Mouse (Mus musculus) 416B (cell line): ENCODE measurements at regions not wholly inside any gene's neighbourhood (a gene's known extent, or its start where the extent isn't known, plus 50 kb on each side); places are given as distances from the start of the nearest gene placed in this dataset.
"Not testable (repeated sequence)": the region's sequence is repeated elsewhere in the genome, so short reads cannot be mapped to it uniquely, and the experiment has no call there.

ENCODE experiments used
- DNase-seq: peaks from one replicate; pipeline ENCODE4 v3.0.0; 2011; ENCODE audit warnings: low read depth

DNA sequence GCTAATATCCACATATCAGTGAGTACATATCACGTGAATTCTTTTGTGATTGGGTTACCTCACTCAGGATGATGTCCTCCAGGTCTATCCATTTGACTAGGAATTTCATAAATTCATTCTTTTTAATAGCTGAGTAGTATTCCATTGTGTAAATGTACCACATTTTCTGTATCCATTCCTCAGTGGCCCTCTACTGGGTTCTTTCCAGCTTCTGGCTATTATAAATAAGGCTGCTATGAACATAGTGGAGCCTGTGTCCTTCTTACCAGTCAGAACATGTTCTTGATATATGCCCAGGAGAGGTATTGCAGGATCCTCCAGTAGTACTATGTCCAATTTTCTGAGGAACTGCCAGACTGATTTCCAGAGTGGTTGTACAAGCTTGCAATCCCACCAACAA, 884.0 kb upstream of the Lrrc4c start:
- DNase-seq = not testable (repeated sequence)

GRCm38 (mm10) chr2:95440957-95441356, 877.0 kb upstream of the Lrrc4c start:
- DNase-seq = no peak

DNA sequence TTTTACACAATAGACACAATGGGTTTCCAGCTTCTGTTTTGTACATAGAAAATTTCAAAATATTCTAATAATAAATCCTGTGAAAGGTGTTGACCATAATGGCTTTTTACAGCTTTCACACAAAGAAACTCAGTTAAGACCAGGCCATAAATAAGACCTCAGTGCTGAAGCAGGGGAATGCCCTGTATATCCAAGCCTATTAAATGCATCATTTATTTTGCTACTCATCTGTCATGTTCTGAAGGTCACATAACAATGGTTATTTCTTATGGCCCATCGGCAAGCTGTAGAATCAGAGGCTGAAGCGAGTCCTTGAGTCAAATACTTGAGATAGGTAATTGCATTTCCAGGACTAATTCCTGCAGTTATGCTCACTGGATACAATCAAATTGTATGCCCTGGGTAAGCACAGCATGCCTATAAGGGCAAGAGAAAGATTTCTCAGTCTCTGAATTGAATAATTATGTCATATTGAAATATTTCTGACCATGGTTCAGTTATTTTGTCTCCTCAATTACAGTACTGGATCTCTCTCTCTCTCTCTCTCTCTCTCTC, 874.6 kb upstream of the Lrrc4c start:
- no peak for DNase-seq

DNA sequence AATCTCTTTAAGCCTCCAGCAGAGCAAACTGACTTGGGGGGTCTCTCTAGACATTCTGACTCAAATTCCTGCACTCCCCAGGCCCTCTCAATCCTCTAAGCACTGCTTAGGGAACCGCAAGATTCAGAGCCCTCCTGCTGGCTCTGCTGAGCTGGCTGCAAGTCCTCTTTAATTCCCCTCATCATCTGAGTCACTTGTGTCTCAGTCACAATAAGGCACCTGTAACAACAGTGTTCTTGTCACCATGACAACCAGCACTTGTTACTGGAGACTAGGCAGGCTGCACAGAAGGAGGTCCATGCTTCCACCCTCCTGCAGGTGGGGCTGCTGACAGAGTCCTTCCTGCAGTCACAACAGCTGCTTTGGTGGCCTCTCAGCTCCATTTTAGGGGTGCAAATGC, 869.1 kb upstream of the Lrrc4c start:
- no peak for DNase-seq

DNA sequence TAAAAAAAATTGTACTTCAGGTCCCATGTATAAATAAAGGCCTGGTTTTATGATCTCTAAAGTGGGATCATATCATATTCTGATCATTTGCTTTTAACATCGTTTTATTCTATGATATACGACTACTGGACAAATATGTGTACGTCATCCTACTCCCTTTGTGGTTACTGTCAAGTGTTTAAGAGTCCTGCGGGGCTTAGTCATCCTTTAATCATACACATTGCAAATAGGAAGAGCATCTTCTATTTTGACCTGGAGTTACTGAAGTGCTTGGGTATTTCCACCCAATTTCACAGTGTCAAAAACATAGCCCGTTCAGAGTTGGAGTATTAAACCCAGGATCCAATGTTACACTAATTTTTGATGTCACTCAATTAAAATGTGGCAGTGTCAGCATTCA, 838.1 kb upstream of the Lrrc4c start:
- DNase-seq = no peak

DNA sequence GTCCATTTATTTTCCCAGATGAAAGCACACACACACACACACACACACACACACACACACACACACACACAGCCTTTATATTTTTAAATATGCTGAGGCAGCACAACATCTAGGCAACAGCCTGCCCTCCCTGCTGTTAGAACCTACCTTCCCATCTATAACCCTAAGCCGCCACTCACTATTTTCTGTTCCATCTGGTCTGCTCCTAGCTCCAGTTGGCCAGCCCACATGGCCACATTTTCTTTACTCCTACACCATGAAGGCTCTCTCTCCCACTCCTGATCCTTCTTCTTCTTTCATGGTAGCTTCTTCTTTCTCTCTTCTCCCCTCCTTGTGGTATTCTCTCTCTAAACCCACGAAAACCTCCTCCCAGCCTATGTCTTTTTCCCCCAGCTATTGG, 834.6 kb upstream of the Lrrc4c start:
- no peak for DNase-seq

- peak; percentile 2 for DNase-seq
Observed at GRCm38 (mm10) chr2:95487580-95488135, 830.3 kb upstream of the Lrrc4c start.

- DNase-seq = no peak
Observed at GRCm38 (mm10) chr2:95494026-95494697, 823.8 kb upstream of the Lrrc4c start.

GRCm38 (mm10) chr2:95494698-95495088, 823.3 kb upstream of the Lrrc4c start:
- DNase-seq = peak; percentile 63

- no peak for DNase-seq
Observed at GRCm38 (mm10) chr2:95511286-95511685, 806.7 kb upstream of the Lrrc4c start.

DNA sequence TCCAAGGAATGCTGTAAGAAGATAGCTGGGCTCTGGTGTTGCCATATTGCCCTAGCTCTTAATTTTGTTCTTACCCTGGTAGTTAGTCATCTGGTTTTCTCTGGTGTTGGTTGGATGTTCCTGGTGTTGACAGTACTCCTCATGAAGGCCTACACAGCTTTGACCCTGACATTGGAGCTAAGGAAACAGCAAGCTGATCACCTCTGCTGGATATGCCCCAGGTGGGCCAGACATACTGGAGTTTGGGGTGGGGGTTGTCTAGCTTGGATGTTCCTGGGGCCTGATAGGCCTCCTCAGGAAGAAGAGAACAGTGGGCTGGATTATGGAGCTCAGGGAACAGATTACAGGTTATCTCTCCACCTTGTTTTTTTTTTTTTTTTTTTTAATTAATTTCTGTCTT, 796.3 kb upstream of the Lrrc4c start:
- no peak for DNase-seq

DNA sequence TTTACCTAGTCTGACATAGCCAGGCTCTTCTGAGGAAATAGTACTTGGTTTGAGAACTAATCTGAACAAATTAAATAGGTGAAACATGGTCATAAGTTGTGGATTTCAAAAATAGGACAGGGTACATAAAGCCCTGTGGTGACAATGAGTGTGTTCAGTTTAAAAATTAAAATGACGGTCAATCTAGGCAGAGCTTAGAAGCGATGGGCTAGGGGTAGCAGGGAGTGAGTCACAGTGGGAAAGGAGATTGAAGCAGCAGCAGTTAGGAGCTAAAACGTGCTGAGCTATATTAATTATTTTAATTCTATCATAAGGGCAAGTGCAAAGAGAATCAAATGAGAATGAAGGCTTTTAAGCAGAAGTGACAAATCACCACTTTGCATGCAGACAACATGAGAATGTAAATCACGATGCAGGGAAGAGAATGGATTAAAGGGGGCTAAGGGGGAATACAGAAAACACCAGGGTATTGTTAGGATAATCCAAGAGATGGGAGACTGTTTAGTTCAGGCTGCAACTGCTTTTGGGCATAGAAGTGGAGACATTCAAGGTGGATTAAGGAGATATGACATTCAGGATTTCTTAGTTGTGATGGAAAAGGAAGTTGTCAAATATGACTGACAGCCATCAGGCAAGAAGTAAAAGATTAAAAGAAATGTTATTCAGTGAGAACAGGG, 793.2 kb upstream of the Lrrc4c start:
- no peak for DNase-seq

DNA sequence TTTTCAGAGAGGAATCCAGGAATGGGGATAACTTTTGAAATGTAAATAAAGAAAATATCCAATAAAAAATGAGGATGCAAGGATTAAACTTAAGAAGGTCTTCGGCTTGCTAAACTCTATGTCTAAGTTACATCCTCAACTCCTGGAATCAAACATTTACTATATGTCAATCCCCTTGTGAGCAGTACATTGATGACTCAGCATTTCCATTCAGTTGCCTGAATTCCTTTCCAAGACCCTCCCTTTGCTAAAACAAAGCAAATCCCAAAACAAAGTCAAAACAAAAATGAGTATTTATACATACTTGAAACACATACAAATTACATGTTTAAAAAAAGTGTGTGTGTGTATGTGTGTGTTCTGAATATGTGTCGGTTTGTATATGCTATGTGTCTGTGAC, 753.9 kb upstream of the Lrrc4c start:
- DNase-seq = no peak

- no peak for DNase-seq
Observed at GRCm38 (mm10) chr2:95575882-95576281, 742.1 kb upstream of the Lrrc4c start.

DNA sequence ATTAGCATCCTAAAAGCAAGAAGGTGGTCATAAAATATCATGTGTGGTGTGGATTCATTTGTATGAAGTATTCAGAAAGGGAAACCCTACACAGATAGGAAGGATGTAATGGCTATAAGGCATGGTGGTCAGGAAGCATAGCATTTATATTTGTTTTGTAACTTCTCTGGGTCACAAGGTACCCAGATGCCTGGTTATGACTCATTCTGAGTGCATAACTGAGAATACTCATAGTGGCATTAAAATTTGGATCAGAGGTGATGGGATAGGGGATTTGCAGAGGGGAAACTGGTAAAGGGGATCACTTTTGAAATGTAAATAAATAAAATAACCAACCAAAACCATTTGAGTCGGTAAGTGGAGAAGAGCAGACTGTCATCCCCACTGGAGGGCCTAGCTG, 738.8 kb upstream of the Lrrc4c start:
- DNase-seq = no peak

DNA sequence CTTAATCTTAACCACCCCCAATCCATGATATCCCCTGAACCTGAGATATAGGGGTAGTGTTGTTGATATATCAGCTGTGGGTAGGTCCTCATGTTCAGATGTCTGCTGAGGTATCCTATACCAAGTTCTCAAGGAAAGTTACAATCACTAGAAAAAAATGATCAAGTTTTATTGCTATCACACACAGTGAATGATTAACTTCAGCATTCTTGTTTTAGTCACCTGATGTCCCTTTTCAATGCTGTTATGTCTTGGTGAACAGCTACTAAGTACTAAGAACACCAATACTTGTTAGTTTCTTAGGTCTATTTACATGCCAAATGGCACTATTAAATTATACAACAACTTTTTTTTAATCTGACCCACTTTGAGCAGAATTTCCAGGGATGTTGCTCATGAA, 732.0 kb upstream of the Lrrc4c start:
- no peak for DNase-seq

DNA sequence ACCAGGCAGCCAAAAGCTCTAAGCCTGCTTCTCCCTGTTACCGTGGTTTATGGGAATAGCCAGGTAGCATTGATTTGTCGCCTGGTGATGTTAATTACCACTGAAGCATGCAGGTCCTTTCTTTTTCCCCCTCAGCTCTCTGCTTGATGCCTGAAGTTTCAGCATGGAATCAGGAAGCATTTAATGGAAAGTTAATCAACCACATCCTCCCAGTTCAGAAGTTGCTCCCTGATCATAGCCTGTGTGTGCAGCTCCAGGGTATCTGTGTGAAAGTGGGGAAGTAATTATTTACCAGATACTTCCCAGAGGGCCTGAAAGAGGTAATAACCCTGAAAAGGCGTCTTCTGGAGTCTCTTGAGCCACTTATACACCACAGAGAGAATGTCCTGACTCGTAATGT, 730.9 kb upstream of the Lrrc4c start:
- DNase-seq = no peak

GRCm38 (mm10) chr2:95613354-95613753, 704.6 kb upstream of the Lrrc4c start:
- no peak for DNase-seq

DNA sequence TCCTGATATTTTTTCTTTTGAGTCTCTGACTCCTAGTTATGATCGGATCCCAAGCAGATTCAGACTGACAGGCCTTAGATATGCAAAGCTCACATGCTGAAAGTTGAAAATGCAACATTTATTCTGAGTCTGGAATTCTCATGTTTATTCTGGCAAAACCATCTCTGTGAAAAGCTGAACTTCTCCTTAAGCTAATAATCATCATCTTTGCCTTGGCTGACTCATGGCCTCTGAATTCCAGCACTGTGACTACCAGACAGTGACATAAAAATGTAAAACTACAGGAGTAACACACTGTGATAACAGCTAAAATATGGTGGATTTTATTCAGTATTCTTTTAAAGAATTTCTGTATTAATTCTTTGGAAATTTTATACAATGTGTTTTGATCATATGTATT, 680.4 kb upstream of the Lrrc4c start:
- no peak for DNase-seq

GRCm38 (mm10) chr2:95674347-95674746, 643.6 kb upstream of the Lrrc4c start:
- DNase-seq = no peak

DNA sequence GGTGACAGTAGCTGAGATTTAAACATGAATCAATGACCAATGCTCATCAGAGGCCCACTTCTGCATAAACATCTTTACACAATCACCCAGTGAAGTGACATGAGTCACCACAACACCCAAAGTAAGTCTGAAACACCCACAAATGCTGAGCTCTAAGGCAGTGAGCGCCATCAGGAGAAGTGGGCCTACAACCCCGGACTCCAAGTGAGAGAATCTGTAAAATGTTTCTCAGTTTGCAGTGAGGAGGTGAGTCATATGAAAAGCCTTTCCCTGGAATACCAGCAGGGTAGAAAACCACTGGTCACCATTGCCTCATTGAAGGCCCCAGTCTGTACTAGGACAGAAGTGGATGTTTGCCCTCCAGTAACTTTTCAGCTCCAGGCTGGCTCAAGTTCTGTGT, 602.6 kb upstream of the Lrrc4c start:
- DNase-seq = no peak
